Mouse (Mus musculus) layer of hippocampus, adult 11-12 months (tissue): Measurements from ENCODE around the gene Palm.

ENCODE experiments used
- DNase-seq: peaks from one replicate; pipeline ENCODE4 v3.0.0; 2022; ENCODE audit warnings: low spot score

Gene Palm

DNA sequence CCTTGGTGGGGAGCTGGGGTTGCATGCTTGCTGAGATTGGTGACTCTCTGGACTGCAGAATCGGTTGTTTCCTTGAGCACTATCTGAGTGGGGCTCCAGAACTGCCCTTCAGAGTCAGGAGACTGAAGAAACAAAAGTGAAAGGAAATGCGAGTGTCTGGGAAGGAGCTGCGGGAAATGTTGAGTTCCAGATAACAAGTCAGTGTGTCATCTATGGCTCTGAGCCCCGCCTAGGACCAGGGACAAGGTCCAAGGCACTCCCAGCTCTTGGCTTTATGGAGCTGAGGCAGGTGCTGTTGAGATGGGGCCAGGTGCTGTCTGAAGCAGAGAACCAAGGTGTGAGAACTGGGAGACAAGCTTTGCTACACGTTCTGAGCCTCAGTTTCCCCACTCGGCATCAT lies 31.0 kb downstream of the Palm start:
- no peak for DNase-seq

DNA sequence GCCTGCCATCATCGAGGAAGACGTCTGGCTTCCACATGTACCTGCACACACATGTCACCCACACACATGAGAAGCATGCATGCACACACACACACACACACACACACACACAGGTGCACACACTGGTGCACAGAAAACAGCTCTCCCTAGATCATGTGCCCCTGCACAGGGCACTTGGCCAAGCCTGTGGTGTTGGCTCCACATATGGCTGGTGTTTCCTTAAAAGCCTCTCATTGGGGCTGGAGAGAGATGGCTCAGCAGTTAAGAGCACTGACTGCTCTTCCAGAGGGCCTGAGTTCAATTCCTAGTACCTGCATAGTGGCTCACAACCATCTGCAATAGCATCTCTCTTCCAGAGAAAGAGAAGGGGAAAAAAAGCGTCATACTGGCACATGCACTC lies 38.2 kb downstream of the Palm start:
- DNase-seq, result no peak

DNA sequence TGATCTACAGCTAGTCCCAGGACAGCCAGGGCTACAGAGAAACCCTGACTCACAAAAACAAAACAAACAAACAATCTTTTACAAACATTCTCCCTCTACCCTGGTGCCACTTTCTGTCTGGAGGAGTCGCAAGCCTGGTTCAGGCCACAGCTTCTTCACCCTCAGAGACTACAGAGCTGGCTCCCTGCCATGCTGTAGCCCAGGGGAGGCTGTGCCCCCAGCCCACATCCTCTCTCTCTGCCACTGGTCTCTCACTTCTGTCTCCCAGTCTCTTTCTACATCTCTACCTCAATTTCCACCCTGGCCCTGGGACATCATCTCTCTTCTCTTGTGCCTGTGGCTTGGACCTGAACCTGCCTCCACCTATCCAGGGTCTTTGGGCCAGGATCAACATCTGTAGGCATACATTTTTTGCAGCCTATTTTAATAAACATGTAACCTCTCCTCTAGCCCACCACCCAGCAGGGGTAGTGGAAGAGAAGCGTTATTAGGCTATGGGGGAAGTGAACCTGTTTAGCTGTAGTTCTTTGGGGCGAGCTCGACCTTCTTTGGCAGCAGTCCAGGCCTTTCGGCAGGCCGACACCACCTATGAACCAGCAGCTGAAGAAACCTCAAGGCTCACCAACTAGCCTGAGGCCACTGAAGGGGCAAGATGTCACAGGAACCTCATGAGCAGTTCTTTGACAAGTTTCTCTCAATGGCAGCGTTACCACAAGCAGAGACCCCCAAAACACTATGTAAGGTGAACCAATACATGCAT lies 38.8 kb downstream of the Palm start:
- no peak for DNase-seq

DNA sequence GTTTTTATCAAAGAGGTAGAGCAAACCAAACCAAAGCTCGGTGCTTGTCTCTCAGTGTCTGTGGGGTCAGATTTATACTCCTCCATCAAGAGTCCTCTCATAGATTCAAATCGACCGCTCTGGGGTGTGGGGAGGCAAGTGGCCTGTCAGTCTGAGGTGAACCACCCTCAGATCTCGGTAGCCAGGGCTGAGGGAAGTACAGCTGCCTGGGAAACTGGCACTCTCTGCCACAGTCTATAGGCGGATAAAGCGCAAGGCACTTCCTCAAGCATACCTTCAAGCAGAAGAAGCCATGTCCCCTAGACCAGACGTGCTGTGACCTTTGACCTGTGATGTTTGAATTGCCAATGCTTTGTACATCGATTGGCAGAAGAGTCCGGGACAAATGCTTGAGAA lies 39.4 kb downstream of the Palm start:
- DNase-seq, result no peak

DNA sequence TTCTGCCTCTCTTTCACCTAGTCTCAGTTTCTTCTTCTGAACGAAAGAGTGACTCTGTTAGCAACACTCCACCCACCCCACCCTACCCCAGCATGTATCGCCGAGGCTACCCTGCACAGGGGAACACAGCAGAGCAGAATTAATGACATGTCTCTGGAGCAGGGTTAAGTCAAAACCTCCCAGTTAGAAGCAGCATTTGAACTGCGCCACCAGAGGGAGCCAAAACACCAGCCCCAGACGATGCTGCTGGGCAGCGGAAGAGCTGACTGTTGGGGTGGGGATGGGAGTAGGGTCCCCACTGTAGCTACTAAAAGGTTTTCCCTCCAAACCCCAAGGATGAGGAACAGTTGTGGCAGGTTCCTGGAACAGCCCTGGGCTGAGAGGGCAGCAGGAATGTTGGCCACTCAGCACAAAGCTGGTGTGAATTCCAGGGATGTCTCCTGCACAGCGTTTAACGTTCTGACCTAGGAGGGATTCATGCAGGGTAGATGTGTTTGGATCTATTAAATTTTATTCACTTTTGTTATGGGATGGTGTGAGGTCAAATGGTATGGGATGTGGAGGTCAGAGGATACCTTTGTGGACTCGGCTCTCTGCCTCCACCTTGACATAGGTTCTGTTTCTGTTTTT lies 41.5 kb downstream of the Palm start:
- peak; percentile 69 for DNase-seq

DNA sequence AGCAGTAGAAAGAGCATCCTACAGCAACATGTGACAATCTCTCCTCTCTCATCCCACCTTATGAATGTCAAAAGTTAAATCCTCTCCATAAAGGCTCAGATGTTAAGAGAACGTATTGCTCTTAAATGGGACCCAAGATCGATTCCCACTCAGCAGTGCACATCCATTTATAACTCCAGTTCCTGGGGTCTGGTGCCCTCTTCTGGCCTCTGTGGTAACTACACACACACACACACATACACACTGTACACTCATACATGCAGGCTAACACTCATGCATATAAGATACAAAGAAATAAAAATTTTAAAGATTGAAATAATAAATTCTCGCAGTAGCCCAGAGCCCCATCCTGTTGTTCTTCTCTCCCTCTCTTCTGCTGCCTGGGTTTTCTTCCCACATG lies 43.5 kb downstream of the Palm start:
- DNase-seq, result no peak

DNA sequence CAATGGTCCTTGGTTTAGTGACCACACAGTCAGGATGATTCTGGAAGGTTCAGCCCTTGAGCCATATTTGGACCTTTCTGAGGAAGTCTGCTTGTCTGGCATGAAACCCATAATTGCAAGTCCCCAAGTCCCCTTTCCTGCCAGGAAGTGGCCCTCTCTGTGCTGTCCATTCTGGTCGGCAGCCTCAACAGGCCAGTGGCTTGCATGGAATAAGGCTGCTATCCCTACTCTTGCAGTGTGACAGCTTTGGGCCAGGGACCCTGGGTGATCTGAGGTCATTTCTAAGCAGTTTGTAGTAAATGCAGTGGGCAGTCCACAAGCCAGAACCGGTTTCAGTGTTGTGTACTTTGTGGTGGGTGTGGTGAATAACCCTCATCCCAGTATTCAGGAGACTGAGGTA lies 44.8 kb downstream of the Palm start:
- no peak for DNase-seq

DNA sequence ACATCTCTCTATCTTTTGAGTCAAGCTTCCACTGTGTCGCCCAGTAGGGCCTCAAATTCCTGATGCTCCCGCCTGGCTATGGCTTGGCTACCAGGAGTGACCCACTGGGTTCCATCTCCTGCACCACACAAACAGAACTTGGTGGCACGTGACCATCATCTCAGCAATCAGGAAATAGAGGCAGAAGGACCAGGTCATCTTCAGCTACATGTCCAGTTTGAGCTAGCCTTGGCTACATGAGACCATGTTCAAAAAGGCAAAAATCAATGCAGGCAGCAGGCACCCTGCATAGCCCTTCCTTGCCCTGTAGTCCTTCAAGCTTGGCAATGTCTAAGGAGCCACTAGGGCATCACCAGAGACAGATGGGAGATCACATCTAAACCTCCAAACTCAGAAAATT lies 46.7 kb downstream of the Palm start:
- no peak for DNase-seq

DNA sequence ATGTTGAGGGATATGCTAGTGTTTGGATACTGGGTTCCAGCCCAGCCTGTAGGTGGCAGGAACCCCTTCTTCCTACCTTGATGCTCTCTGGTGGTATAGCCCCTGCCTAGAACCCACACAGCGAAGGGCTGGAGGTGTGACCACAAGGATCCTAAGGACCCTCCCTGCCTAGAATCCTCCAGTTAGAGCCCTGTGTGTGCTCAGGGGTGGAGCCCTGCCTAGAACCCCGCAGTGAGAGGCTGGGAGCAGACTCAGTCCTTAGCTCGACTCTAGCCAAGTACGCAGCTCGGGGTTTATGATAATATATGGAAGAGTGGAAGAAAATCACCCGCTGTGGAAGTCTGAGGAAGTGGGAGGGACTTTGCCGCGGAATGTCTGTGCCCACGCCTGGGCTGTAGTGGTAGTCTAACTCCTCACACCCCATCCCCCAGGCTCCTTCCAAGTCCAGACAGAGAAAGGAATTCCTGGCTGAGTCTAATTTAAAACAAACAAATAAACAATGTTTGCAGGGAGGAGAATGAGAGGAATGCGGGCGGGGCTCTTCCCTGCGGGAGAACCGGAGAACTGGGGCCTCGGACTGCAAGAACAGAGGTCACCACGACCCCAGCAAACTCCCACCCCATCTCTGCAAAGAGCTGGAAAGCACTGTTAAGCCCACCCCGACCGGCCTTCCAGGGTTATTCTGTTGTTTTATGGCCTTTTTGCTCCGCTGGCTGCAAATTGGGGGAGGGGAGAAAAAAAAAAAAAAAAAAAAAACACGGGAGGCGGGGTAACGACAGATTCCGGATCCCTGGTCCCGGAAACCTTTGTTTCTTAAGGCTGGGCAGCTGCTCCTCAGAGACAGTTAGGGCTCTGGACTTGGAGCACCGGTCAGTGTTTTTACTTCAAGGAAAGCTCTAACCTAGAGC lies 47.5 kb downstream of the Palm start:
- peak; percentile 68 for DNase-seq

DNA sequence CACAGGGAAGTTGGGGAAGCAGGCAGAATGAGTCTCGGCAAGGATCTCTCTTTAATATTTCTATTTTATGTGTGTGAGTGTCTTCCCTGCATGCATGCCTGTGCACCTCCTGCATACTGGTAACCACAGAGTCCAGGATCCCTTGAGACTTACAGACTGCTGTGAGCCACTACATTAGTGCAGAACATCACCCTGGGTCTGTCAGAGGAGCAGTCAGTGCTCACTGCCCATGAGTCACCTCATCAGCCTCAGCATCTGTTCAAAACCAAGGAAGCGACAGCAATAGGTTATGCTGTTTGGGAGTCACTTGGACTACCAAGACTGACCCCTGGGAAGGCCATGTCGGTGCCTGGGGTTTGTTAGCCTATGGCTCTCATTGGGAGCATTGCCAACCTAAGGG lies 49.0 kb downstream of the Palm start:
- DNase-seq, result no peak

DNA sequence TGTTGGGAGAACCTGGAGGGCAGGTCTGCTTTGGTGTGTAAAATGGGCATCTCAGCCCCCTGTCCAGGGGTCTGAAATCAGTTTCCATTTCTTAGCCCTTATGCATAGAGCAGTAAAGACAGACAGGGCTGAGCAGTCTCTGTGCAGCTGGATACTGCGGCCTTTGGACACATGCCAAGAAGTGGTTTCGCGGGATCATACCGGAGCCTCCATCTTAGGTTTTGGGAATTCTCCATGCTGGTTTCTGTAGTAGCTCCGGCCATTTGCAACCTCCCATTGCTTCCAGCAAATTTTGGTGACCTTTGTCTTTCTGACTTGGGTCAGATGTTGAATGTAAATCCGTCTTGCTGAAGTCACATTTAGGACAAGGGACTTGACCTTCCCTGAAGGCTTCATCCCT lies 50.1 kb downstream of the Palm start:
- DNase-seq, result no peak

DNA sequence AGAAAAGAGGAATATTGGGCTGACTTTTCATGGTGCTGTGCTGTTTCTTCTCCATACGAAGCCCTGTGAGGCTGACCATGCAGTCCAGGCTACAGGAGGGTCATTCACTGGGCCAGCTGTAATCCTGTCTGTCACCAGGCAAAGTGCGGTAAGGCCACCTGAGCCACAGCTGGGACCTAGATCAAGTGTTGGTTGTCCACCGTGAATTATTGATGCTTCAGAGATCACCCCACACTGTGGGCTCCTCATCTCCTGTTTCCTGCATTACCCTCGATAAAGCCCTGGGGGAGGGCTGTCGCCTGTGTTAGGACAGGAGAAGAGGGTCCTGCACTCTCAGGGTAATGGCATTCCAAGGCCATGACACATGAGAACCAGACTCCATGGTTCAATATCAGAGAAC lies 53.2 kb downstream of the Palm start:
- no peak for DNase-seq

DNA sequence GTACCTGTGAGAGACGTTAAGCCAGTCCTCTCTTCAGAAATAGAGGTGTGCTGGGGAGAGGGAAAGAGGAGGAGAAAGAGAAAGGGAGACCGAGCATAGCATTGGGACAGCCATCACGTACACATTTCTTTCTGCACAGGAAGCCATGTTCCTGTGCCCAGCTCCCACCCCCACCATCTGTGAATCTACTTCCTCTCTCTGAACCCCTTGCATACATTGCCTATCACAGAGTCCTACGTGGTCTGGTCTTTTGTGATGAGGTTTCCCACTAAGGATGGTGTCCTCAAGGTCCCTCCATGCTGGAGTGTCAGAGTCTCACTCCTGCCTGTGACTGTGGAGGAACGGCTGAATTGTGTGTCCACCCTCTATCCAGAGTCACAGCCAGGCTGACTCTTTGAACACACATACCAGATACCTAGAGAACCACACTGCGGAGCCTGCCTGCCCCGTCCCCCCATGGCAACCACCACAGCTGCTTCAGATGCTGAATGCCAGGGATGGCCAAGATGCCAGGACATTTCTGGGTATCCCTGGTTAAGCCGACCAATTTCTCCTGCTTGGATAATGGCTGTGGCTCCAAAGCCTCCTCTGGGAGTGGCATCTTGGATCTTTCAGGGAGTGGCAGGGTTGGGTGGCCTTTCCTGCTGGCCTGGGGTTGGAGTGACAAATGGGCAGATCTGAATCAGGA lies 56.7 kb downstream of the Palm start:
- DNase-seq, result no peak

DNA sequence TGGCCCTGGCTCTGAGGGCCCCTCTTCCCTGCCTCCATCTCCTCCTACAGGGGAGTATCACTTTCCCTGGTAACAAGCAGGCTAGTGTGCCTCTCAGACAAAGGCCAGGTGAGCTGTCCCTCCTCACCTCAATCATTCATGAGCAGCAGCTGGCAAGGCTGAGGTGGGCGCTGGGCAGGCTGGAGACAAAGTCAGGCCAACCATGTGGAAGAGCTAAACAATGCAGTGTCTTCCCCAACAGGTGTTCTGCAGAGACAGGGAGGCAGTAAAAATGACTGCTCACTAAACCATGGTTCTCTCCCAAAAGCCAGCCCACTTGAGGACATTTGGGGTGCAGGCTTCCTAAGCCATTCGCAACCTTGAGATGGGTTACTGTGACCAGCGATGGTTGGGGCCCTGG lies 58.3 kb downstream of the Palm start:
- no peak for DNase-seq

DNA sequence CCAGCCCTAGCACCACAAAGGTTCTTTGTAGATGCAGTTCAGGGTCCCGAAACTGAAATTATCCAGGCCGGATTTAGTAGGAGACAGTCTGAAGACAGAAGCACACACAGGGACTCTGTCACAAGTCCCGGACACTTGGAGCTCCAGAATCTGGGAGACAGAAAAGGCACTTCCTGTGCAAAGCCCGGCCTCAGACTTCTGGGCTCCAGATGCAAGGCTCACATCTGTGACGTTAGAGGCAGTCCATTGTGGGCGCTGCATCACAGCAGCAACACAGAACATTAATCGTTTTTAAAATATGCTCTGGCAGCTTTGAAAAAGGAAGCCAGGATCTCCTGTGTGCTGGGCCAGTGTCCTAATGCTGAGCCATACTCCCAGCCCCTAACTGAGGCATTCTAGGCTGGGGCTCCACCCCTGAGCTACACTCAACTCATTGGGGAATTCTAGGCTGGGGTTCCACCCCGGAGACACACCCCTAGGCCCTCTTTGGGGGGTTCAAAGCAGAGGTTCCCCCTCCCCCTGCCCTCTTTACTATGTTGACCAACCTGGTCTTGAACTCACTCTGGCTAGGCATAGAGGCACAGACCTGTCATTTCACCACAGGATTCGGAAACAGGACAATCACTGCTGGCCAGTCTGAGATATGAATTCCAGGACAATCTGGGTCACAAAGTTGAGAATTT lies 58.9 kb downstream of the Palm start:
- DNase-seq, result no peak

DNA sequence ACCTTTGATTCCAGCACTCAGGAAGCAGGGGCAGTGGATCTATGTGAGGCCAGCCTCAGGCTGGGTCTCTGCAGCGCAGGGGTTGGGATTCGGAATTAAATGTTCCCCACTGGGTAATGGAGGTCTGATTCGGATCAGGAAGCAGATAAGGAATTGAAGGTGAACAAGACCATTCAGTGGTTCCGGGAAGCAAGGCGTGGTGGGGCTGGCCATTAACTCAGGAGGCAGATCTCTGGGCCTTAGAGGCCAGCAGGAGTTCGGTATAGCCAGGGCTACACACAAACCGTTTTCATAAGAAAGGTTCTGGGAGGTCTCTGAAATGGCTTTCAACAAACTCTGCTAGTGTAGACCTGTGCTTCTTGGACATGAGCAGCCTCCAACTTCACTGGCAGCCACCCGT lies 59.5 kb downstream of the Palm start:
- DNase-seq, result no peak

DNA sequence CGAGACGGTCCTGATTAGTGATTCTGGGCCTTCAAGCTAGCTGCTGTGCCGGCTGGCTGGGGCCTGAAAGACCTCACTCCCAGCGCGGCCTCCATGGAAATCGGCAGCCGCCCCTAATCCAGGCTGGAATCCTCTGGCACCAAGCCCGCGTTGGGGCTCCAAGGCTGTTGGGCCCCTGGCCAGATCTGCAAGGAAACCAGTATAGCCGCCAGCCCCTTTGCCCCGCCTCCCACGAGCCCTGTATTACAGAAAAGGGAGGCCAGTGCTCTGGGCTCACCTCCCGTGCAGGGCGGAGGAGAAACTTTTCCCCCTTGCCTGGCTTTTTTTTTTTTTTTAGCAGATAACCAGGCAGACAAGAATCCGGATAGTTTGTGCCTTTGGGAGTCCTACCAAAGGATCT lies 60.0 kb downstream of the Palm start:
- DNase-seq, result peak; percentile 86

DNA sequence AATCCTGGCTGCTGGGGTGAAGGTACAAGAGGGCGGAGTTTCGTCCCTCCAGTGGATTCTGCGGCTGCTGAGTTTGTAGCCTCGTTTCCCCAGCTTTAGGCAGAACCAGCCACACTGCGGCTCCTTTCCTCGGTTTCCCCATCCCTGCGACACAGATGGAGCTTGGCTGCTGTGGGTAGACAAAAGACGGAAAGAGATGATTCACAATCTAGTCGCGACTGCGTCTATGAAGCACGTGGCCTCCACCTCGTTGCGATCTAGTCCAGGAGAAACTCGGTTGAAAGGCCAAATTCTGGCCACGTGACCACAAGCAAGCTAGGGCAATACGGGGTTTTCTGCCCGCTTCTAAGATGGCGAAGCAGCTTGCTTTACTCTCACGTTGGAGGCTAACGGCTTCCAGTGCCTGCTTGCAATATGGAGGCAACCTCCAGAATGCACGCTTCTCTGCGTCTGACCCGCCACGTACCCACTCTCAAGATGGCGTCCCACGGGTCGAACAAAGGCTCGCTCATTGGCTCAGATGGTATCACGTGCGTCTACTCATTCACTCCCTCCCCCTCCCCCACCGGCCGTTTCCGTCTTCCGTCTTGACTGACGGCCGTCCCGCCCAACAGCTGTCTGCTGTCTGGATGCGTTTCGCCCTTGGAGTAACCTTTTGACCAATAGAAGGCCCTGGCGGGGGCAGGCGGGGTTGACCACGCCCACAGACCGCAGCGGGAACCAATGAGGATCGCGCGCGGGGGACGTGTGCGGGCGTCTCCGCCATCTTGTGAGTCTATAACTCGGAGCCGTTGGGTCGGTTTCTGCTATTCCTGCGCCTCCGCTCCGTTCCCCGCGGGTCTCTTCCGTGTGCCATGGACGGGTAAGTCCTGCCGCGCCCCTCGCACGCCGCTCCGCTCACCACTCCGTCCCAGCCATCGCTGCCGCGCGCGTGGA lies 60.8 kb downstream of the Palm start, which contains the start of gene Ptbp1:
Ptbp1 (plus strand) TSS at position 568 of the 936 bp plus-strand sequence.
- peak; percentile 99 for DNase-seq

DNA sequence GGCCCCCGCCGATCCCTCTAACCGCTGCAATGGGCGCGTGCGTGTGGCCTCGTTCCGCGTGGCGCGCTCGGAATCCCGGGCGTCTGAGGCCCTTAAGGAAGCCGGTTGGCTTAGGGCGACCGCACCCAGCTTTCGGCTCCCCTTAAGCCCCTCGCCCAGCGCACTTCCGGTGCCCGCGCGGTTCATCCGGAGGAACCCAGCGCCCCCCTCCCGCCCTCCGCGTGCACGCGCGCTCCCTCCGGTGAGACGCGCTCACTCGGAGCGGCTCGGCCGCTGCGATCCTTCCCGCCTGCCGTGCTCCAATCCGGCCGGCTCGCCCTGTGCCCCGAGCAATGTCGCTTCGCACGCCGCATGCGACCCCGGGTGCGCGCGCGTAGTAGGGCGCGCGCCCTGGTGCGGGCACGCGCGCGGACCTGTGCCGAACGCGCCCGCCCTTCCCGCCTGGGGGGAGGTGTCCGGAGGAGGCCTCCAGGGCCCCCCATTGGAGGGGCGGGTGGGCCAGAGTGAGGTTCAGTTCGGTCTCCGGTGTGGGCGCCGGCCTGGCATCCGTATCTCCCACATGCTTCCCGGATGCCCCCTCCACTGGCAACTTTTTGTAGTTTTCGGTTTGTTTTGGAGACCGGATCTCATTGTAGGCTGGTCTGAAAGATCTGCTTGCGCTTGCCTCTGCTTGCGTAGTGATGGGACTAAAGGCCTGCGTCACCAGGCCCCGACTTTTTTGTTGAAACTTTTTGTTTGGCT lies 61.6 kb downstream of the Palm start:
- DNase-seq, result no peak
